In genomic region chr13:56747554-56747953, GRCm38 (mm10) we compare ENCODE assay signal across 15 mouse cellular contexts. TPM values are rescaled to one million over a fixed set of nuclear protein-coding genes. Genes with fewer than 3 reads are reported as not detected.
A peak's percentile ranks its signal among the peaks of the same experiment; 100 is the strongest.
DNase-seq lines count a peak whose midpoint lies in the region; ATAC-seq and TF ChIP-seq lines count a peak whose summit lies in the region.
"Had no signal": no experiment of that assay in that cellular context is flagged by ENCODE, and none has a peak within 500 bp of the region (broad histone marks: within the 10 kb centered on the region; RNA-seq: fewer than 3 reads in every experiment).

No protein-coding gene starts in this region.

- 31% methylated on average over 8 of the region's 8 CpGs for WGBS in liver, embryonic 16.5 days (ENCODE audit: insufficient replicate concordance)
- 53% methylated on average over 8 of the region's 8 CpGs for WGBS in liver, embryonic 12.5 days (ENCODE audit: insufficient replicate concordance)
- 41% methylated on average over 8 of the region's 8 CpGs for WGBS in liver, postnatal 0 days (ENCODE audit: insufficient replicate concordance)
- WGBS in stomach, embryonic 15.5 days: 47% methylated on average over 8 of the region's 8 CpGs
- 84% methylated on average over 8 of the region's 8 CpGs for WGBS in hindbrain, embryonic 14.5 days

- H3K4me2 ChIP-seq in liver, embryonic 16.5 days (ENCODE audit: low read depth, low read length): no peak overlapping the region; the same call in 1 of the 2 replicates
- H3K4me2 ChIP-seq in liver, embryonic 12.5 days: no peak overlapping the region
- H3K4me2 ChIP-seq in liver, postnatal 0 days (ENCODE audit: low read depth, low read length): no peak overlapping the region
- peak overlapping the region; percentile 35; the same call in 1 of the 2 replicates for H3K4me2 ChIP-seq in stomach, embryonic 15.5 days
- no peak overlapping the region for H3K4me2 ChIP-seq in hindbrain, embryonic 14.5 days (replicated peaks)
- H3K4me2 ChIP-seq: liver, embryonic 13.5 days; midbrain, embryonic 13.5 days; neural tube, embryonic 12.5 days had no signal

- peak; percentile 73 for DNase-seq in kidney, adult 9 months
- DNase-seq in liver, postnatal 0 days: no peak
- no peak for DNase-seq in hindbrain, embryonic 14.5 days (ENCODE audit: low spot score)
- no peak for DNase-seq in embryo, embryonic 11 days
- DNase-seq: cerebellum, adult 2 months; liver, embryonic 13.5 days; retina, postnatal 1 day had no signal

- no peaks in the 10 kb centered on the region for H3K9me3 ChIP-seq in liver, embryonic 16.5 days (replicated peaks; ENCODE audit: control insufficient read depth, low read length)
- no peaks in the 10 kb centered on the region for H3K9me3 ChIP-seq in liver, embryonic 12.5 days (replicated peaks)
- H3K9me3 ChIP-seq in liver, postnatal 0 days (ENCODE audit: low read length): no peaks in the 10 kb centered on the region
- no peaks in the 10 kb centered on the region for H3K9me3 ChIP-seq in stomach, embryonic 15.5 days
- H3K9me3 ChIP-seq in hindbrain, embryonic 14.5 days (ENCODE audit: control insufficient read depth, low read length): no peaks in the 10 kb centered on the region
- H3K9me3 ChIP-seq: forebrain, embryonic 10.5 days; hindbrain, embryonic 10.5 days; liver, embryonic 13.5 days; midbrain, embryonic 13.5 days; neural tube, embryonic 12.5 days had no signal

- H3K4me1 ChIP-seq in liver, embryonic 16.5 days (ENCODE audit: control insufficient read depth, low read depth, low read length): no peaks in the 10 kb centered on the region
- H3K4me1 ChIP-seq in liver, embryonic 12.5 days: 0 out of 2 replicates have a peak, but pooled peaks cover 8% of the 10 kb centered on the region
- H3K4me1 ChIP-seq in liver, postnatal 0 days (ENCODE audit: insufficient read depth): 0 out of 2 replicates have a peak, but pooled peaks cover 3% of the 10 kb centered on the region
- peaks cover 4% of the 10 kb centered on the region; the same call in 1 of the 2 replicates for H3K4me1 ChIP-seq in stomach, embryonic 15.5 days
- H3K4me1 ChIP-seq in hindbrain, embryonic 14.5 days (replicated peaks; ENCODE audit: control insufficient read depth, insufficient read depth, low read length): peaks cover 6% of the 10 kb centered on the region; the same call in 1 of the 2 replicates

- H3K4me3 ChIP-seq in liver, embryonic 16.5 days (ENCODE audit: low read depth, low read length): no peak overlapping the region
- H3K4me3 ChIP-seq in liver, embryonic 12.5 days: no peak overlapping the region
- no peak overlapping the region for H3K4me3 ChIP-seq in liver, postnatal 0 days (ENCODE audit: low read depth, low read length)
- peak overlapping the region; percentile 24 for H3K4me3 ChIP-seq in stomach, embryonic 15.5 days (replicated peaks)
- H3K4me3 ChIP-seq in hindbrain, embryonic 14.5 days (replicated peaks; ENCODE audit: low read length): no peak overlapping the region
- H3K4me3 ChIP-seq: forebrain, embryonic 10.5 days; hindbrain, embryonic 10.5 days; liver, embryonic 13.5 days; midbrain, embryonic 13.5 days; neural tube, embryonic 12.5 days had no signal

- peaks cover 2% of the 10 kb centered on the region; the same call in 1 of the 2 replicates for H3K36me3 ChIP-seq in liver, embryonic 16.5 days (ENCODE audit: control insufficient read depth, insufficient read depth)
- H3K36me3 ChIP-seq in liver, embryonic 12.5 days: peaks cover 5% of the 10 kb centered on the region; the same call in 1 of the 2 replicates
- no peaks in the 10 kb centered on the region for H3K36me3 ChIP-seq in liver, postnatal 0 days (replicated peaks; ENCODE audit: insufficient read depth, low read length)
- H3K36me3 ChIP-seq in stomach, embryonic 15.5 days: no peaks in the 10 kb centered on the region
- H3K36me3 ChIP-seq in hindbrain, embryonic 14.5 days (replicated peaks; ENCODE audit: control insufficient read depth, insufficient read depth): no peaks in the 10 kb centered on the region
- H3K36me3 ChIP-seq: liver, embryonic 13.5 days; midbrain, embryonic 13.5 days had no signal

- no peak for TF ChIP-seq EP300 in liver, postnatal 0 days (IDR thresholded peaks at IDR 0.05; ENCODE audit: low read depth)

- peak; percentile 35; the same call in 1 of the 2 replicates for ATAC-seq in liver, embryonic 16.5 days (ENCODE audit: low read depth)
- ATAC-seq in liver, embryonic 12.5 days: no peak
- ATAC-seq in liver, postnatal 0 days: no peak
- peak; percentile 87 for ATAC-seq in stomach, embryonic 15.5 days (ENCODE audit: insufficient read depth, low FRiP score, low read depth)
- ATAC-seq in hindbrain, embryonic 14.5 days (ENCODE audit: low FRiP score): no peak
- ATAC-seq: midbrain, embryonic 13.5 days had no signal

- peaks cover 19% of the 10 kb centered on the region for H3K27me3 ChIP-seq in liver, embryonic 16.5 days (ENCODE audit: control insufficient read depth, insufficient read depth, low read depth, low read length)
- peaks cover 40% of the 10 kb centered on the region for H3K27me3 ChIP-seq in liver, embryonic 12.5 days (replicated peaks)
- peaks cover 25% of the 10 kb centered on the region for H3K27me3 ChIP-seq in liver, postnatal 0 days (ENCODE audit: insufficient read depth, low read length)
- H3K27me3 ChIP-seq in stomach, embryonic 15.5 days (replicated peaks): peaks cover 3% of the 10 kb centered on the region
- H3K27me3 ChIP-seq in hindbrain, embryonic 14.5 days (ENCODE audit: control insufficient read depth, insufficient read depth, low read length): peaks cover 25% of the 10 kb centered on the region
- H3K27me3 ChIP-seq: CH12.LX had no signal

- H3K27ac ChIP-seq in liver, embryonic 16.5 days (ENCODE audit: low read length): no peak overlapping the region
- no peak overlapping the region for H3K27ac ChIP-seq in liver, embryonic 12.5 days
- H3K27ac ChIP-seq in liver, postnatal 0 days (ENCODE audit: low read depth): peak overlapping the region; percentile 11; the same call in 1 of the 2 replicates
- peak overlapping the region; percentile 88 for H3K27ac ChIP-seq in stomach, embryonic 15.5 days
- no peak overlapping the region for H3K27ac ChIP-seq in hindbrain, embryonic 14.5 days
- H3K27ac ChIP-seq: forebrain, embryonic 10.5 days; hindbrain, embryonic 10.5 days; liver, embryonic 13.5 days; midbrain, embryonic 13.5 days; neural tube, embryonic 12.5 days had no signal

- no peak overlapping the region for H3K9ac ChIP-seq in liver, embryonic 16.5 days (ENCODE audit: low read depth, low read length)
- no peak overlapping the region for H3K9ac ChIP-seq in liver, embryonic 12.5 days
- H3K9ac ChIP-seq in liver, postnatal 0 days (replicated peaks): no peak overlapping the region
- no peak overlapping the region for H3K9ac ChIP-seq in stomach, embryonic 15.5 days
- H3K9ac ChIP-seq in hindbrain, embryonic 14.5 days: no peak overlapping the region
- H3K9ac ChIP-seq: liver, embryonic 13.5 days; midbrain, embryonic 13.5 days; neural tube, embryonic 12.5 days had no signal

- TF ChIP-seq CTCF in liver, postnatal 0 days (IDR thresholded peaks at IDR 0.05; ENCODE audit: low read depth): no peak

RNA-seq across cellular contexts. Expression of gene Gm45623, which starts 6.1 kb away (rescaled TPM):
- polyA plus RNA-seq in liver, embryonic 16.5 days (2015; fragmentation: Nextera tagmentation; extraction: Ambion mirVana): not detected in 2 replicates
- polyA plus RNA-seq in liver, embryonic 12.5 days (2016; fragmentation: Nextera tagmentation; extraction: Ambion mirVana): not detected in 2 replicates
- not detected in 2 replicates for polyA plus RNA-seq in liver, postnatal 0 days (2015; fragmentation: Nextera tagmentation; extraction: Ambion mirVana)
- 4.0 TPM in 2 replicates for polyA plus RNA-seq in stomach, embryonic 15.5 days (2015; fragmentation: Nextera tagmentation; extraction: Ambion mirVana)
- polyA plus RNA-seq in hindbrain, embryonic 14.5 days (2014; fragmentation: Nextera tagmentation; extraction: Ambion mirVana): 2.8 and 2.9 TPM in 2 replicates
- polyA plus RNA-seq: forebrain, embryonic 10.5 days; hindbrain, embryonic 10.5 days; liver, embryonic 13.5 days had no signal

RNA-seq across cellular contexts. Expression of gene Smad5, which starts 44.7 kb away (rescaled TPM):
- polyA plus RNA-seq in liver, embryonic 16.5 days (2015; fragmentation: Nextera tagmentation; extraction: Ambion mirVana): 4.0 and 4.3 TPM in 2 replicates
- polyA plus RNA-seq in liver, embryonic 12.5 days (2016; fragmentation: Nextera tagmentation; extraction: Ambion mirVana): 7.3 TPM in 2 replicates
- 3.5 and 3.8 TPM in 2 replicates for polyA plus RNA-seq in liver, postnatal 0 days (2015; fragmentation: Nextera tagmentation; extraction: Ambion mirVana)
- polyA plus RNA-seq in stomach, embryonic 15.5 days (2015; fragmentation: Nextera tagmentation; extraction: Ambion mirVana): 23.5 and 25.6 TPM in 2 replicates
- 32.3 and 33.8 TPM in 2 replicates for polyA plus RNA-seq in hindbrain, embryonic 14.5 days (2014; fragmentation: Nextera tagmentation; extraction: Ambion mirVana)

Comparison
In these comparisons a context has a peak if more than half of its experiments do, and no peak if none do; other contexts are left out.
1. ATAC-seq: peak in liver, embryonic 16.5 days (single experiment) and stomach, embryonic 15.5 days (single experiment); none in liver, embryonic 12.5 days (single experiment), liver, postnatal 0 days (single experiment) and hindbrain, embryonic 14.5 days (single experiment).
2. H3K27ac ChIP-seq: peak in liver, postnatal 0 days (single experiment) and stomach, embryonic 15.5 days (single experiment); none in liver, embryonic 16.5 days (single experiment), liver, embryonic 12.5 days (single experiment) and hindbrain, embryonic 14.5 days (single experiment).